ENCODE assay signal across 11 mouse cellular contexts in genomic region chr14:29405125-29405877, GRCm38 (mm10).
DNase-seq lines count a peak whose midpoint lies in the region.
"Had no signal": no experiment of that assay in that cellular context is flagged by ENCODE, and none has a peak within 500 bp of the region (broad histone marks: within the 10 kb centered on the region; RNA-seq: fewer than 3 reads in every experiment).

No protein-coding gene starts in this region.

- H3K9me3 ChIP-seq in heart, embryonic 10.5 days, result no peaks in the 10 kb centered on the region

- no peak overlapping the region for H3K27ac ChIP-seq in heart, embryonic 10.5 days
- H3K27ac ChIP-seq: left cerebral cortex, adult 2 months had no signal

- no peaks in the 10 kb centered on the region for H3K36me3 ChIP-seq in heart, embryonic 10.5 days

- 73% methylated on average over 8 of the region's 8 CpGs for WGBS in heart, embryonic 10.5 days

- H3K27me3 ChIP-seq in heart, embryonic 10.5 days (ENCODE audit: insufficient read depth, poor library complexity, severe bottlenecking), result no peaks in the 10 kb centered on the region

- no peak overlapping the region for H3K4me3 ChIP-seq in heart, embryonic 10.5 days
- H3K4me3 ChIP-seq: erythroblast, embryonic 14.5 days; left cerebral cortex, adult 2 months had no signal

- peak; percentile 40 to 47 for DNase-seq in cerebellum, postnatal 10 days
- DNase-seq in cerebellum, postnatal 4 days (ENCODE audit: low spot score in 2 of 2), result no peak
- DNase-seq in kidney, postnatal 4 days, result peak; percentile 31 to 35
- DNase-seq in kidney, postnatal 36 days, result no peak
- peak; percentile 10 for DNase-seq in retina, postnatal 1 day
- no peak for DNase-seq in retina, embryonic 14.5 days (ENCODE audit: low spot score)
- peak; percentile 26 for DNase-seq in telencephalon, adult 2 months (ENCODE audit: low read depth, low spot score)
- no peak for DNase-seq in heart, embryonic 10.5 days (ENCODE audit: low spot score)
- DNase-seq: kidney, adult 11 months had no signal

- no peaks in the 10 kb centered on the region for H3K4me1 ChIP-seq in heart, embryonic 10.5 days

Comparison
In these comparisons a context has a peak if more than half of its experiments do, and no peak if none do; other contexts are left out.
1. DNase-seq: peak in cerebellum, postnatal 10 days (2 of 2), kidney, postnatal 4 days (2 of 2), retina, postnatal 1 day (single experiment) and telencephalon, adult 2 months (single experiment); none in cerebellum, postnatal 4 days (0 of 2), kidney, postnatal 36 days (0 of 2), retina, embryonic 14.5 days (single experiment) and heart, embryonic 10.5 days (single experiment).